Mouse (Mus musculus) ES-E14 (cell line): Measurements from ENCODE around the gene Adamts14. TPM values are rescaled to one million over a fixed set of nuclear protein-coding genes. Genes with fewer than 3 reads are reported as not detected.

Experiments used
- DNase-seq: peaks from one replicate; pipeline ENCODE4 v3.0.0-alpha.2; 2013; ENCODE audit warnings: low read depth, low spot score
- H3K27ac ChIP-seq: 2 replicates; pipeline ENCODE4 v1.5.1; 2012; ENCODE audit warnings: low read depth, mild to moderate bottlenecking, low read length, moderate library complexity, mixed read lengths; ENCODE audit not compliant: poor library complexity, insufficient read depth, severe bottlenecking
- H3K36me3 ChIP-seq: 2 replicates; pipeline ENCODE4 v1.6.1; 2012; ENCODE audit warnings: mild to moderate bottlenecking, low read length, moderate library complexity, mixed read lengths; ENCODE audit not compliant: control insufficient read depth, poor library complexity, insufficient read depth, severe bottlenecking
- H3K4me1 ChIP-seq, 2 experiments: fragments of 150-350 bp in 1 of 2; sonication (generic) in 1 of 2; 2 replicates each; pipeline ENCODE4 v1.6.1; 2012; ENCODE audit warnings: low read length in 2 of 2, mild to moderate bottlenecking in 1 of 2, mixed read lengths in 1 of 2; ENCODE audit not compliant: control insufficient read depth in 2 of 2, insufficient read depth in 2 of 2, poor library complexity in 1 of 2
- H3K4me3 ChIP-seq, 2 experiments: fragments of 150-350 bp in 1 of 2; sonication (generic) in 1 of 2; 2 replicates each; pipeline ENCODE4 v1.5.1; 2012; ENCODE audit warnings: low read length in 2 of 2, low read depth in 1 of 2, mild to moderate bottlenecking in 1 of 2, mixed read lengths in 1 of 2; ENCODE audit not compliant: insufficient read depth in 1 of 2, poor library complexity in 1 of 2, severe bottlenecking in 1 of 2
- H3K9ac ChIP-seq: 2 replicates; pipeline ENCODE4 v1.6.1; 2012; ENCODE audit warnings: low read depth, mild to moderate bottlenecking, low read length, mixed read lengths; ENCODE audit not compliant: poor library complexity, insufficient read depth, severe bottlenecking
- H3K9me3 ChIP-seq: fragments of 150-350 bp; sonication (generic); 2 replicates; pipeline ENCODE4 v1.6.1; 2012; ENCODE audit warnings: low read depth, mild to moderate bottlenecking, low read length; ENCODE audit not compliant: control insufficient read depth, insufficient read depth
- CHD2 ChIP-seq: IDR thresholded peaks from 2 replicates; pipeline ENCODE4 v1.6.1; 2014; ENCODE audit warnings: mild to moderate bottlenecking, low read depth, low read length, inconsistent platforms
- HCFC1 ChIP-seq: IDR thresholded peaks from 2 replicates; pipeline ENCODE4 v1.6.1; 2012; ENCODE audit warnings: low read length, inconsistent platforms, borderline replicate concordance; ENCODE audit not compliant: insufficient read depth
- MAFK ChIP-seq: IDR thresholded peaks from 2 replicates; pipeline ENCODE4 v1.6.1; 2014; ENCODE audit warnings: mild to moderate bottlenecking, low read depth, low read length, inconsistent platforms; ENCODE audit not compliant: insufficient read depth
- ZC3H11A ChIP-seq: IDR thresholded peaks from 2 replicates; pipeline ENCODE4 v1.6.1; 2012; ENCODE audit warnings: low read depth, mild to moderate bottlenecking, inconsistent platforms, low read length, borderline replicate concordance
- ZNF384 ChIP-seq: IDR thresholded peaks from 2 replicates; pipeline ENCODE4 v1.6.1; 2012; ENCODE audit warnings: low read depth, low read length, inconsistent platforms
- in situ Hi-C, 2 experiments: fragments of 600-800 bp; cut with MboI; formaldehyde crosslinking; loops; one replicate each; pipeline ENCODE4 v1.15.1; 2025; ENCODE audit warnings: low sequenced_read_pairs in 2 of 2, inconsistent platforms in 1 of 2; ENCODE audit not compliant: unreplicated experiment in 2 of 2
- total RNA-seq: library from RNA; depleted of rRNA; stranded (reverse); fragments of 300-350 nt; gene quantifications from 2 replicates; pipeline ENCODE4 v1.2.3, GENCODE M21; 2012

The Adamts14 gene
- total RNA-seq, 1 experiment, result 7.4 TPM

- in situ Hi-C loops, result no loop called here
- no peak overlapping the region for H3K9ac ChIP-seq
- TF ChIP-seq ZNF384 (no peak), CHD2 (no peak), MAFK (no peak)
- no peaks in the 10 kb centered on the region for H3K9me3 ChIP-seq
- DNase-seq, result no peak
- no peaks in the 10 kb centered on the region for H3K36me3 ChIP-seq
- H3K4me3 ChIP-seq, result no peak overlapping the region
- no peak overlapping the region for H3K27ac ChIP-seq
- H3K4me1 ChIP-seq, result peaks cover 3 to 11% of the 10 kb centered on the region in 2 experiments; a peak in 3 of 4 replicates
These were observed 86.2 kb downstream of the Adamts14 start for GRCm38 (mm10) chr10:61187001-61187400.

GRCm38 (mm10) chr10:61179927-61180326 is 93.3 kb downstream of the Adamts14 start:
- Histone ChIP-seq H3K4me1 (peaks cover 2 to 5% of the 10 kb centered on the region in 2 experiments; a peak in 2 of 4 replicates), H3K9ac (no peak overlapping the region), H3K36me3 (no peaks in the 10 kb centered on the region), H3K4me3 (no peak overlapping the region), H3K27ac (no peak overlapping the region), H3K9me3 (no peaks in the 10 kb centered on the region)
- no peak for TF ChIP-seq ZC3H11A
- no peak for TF ChIP-seq ZNF384
- no peak for TF ChIP-seq MAFK
- TF ChIP-seq HCFC1, result no peak
- TF ChIP-seq CHD2, result no peak
- DNase-seq, result no peak
- in situ Hi-C loops, result no loop called here

GRCm38 (mm10) chr10:61178687-61179086 is 94.6 kb downstream of the Adamts14 start:
- TF ChIP-seq ZC3H11A, result no peak
- TF ChIP-seq ZNF384, result no peak
- Histone ChIP-seq H3K4me3 (no peak overlapping the region), H3K27ac (no peak overlapping the region), H3K9ac (no peak overlapping the region), H3K36me3 (no peaks in the 10 kb centered on the region), H3K4me1 (peaks cover 2 to 7% of the 10 kb centered on the region in 2 experiments; a peak in 2 of 4 replicates), H3K9me3 (no peaks in the 10 kb centered on the region)
- DNase-seq, result no peak
- in situ Hi-C loops, result no loop called here

- no peak for DNase-seq
- peaks cover 2 to 7% of the 10 kb centered on the region in 2 experiments; a peak in 2 of 4 replicates for H3K4me1 ChIP-seq
- no peaks in the 10 kb centered on the region for H3K36me3 ChIP-seq
- H3K27ac ChIP-seq, result no peak overlapping the region
- no peak overlapping the region for H3K9ac ChIP-seq
- H3K4me3 ChIP-seq, result no peak overlapping the region
- in situ Hi-C loops, result no loop called here
- TF ChIP-seq MAFK (no peak), CHD2 (no peak), HCFC1 (no peak), ZC3H11A (no peak), ZNF384 (no peak)
- no peaks in the 10 kb centered on the region for H3K9me3 ChIP-seq
These were observed 95.5 kb downstream of the Adamts14 start for GRCm38 (mm10) chr10:61177751-61178150.

GRCm38 (mm10) chr10:61176221-61176790 is 96.9 kb downstream of the Adamts14 start:
- peaks cover 2 to 7% of the 10 kb centered on the region in 2 experiments; a peak in 2 of 4 replicates for H3K4me1 ChIP-seq
- H3K36me3 ChIP-seq, result no peaks in the 10 kb centered on the region
- TF ChIP-seq ZC3H11A (no peak), HCFC1 (no peak), MAFK (no peak), CHD2 (no peak), ZNF384 (no peak)
- no peak overlapping the region for H3K4me3 ChIP-seq
- H3K9me3 ChIP-seq, result no peaks in the 10 kb centered on the region
- no peak overlapping the region for H3K27ac ChIP-seq
- H3K9ac ChIP-seq, result no peak overlapping the region
- in situ Hi-C loops, result no loop called here
- no peak for DNase-seq
